Mouse (Mus musculus) left cerebral cortex, adult 8-10 months (tissue): ENCODE data around the gene Relt. TPM values are rescaled to one million over a fixed set of nuclear protein-coding genes. Genes with fewer than 3 reads are reported as not detected.
A peak's percentile ranks its signal among the peaks of the same experiment; 100 is the strongest.
"Not testable (repeated sequence)": the region's sequence is repeated elsewhere in the genome, so short reads cannot be mapped to it uniquely, and the experiment has no call there.

Experiments used
- DNase-seq, 2 experiments: peaks; one replicate each; pipeline ENCODE4 v3.0.0; 2022; ENCODE audit warnings: low spot score in 2 of 2
- total RNA-seq, 4 experiments: library from RNA; stranded (reverse); gene quantifications; 2 replicates each; pipeline ENCODE4 v1.2.4; 2022

Relt gene
- total RNA-seq, 4 experiments from 2014 or later = 16.7 to 18.9 (median 17.8) TPM

DNA sequence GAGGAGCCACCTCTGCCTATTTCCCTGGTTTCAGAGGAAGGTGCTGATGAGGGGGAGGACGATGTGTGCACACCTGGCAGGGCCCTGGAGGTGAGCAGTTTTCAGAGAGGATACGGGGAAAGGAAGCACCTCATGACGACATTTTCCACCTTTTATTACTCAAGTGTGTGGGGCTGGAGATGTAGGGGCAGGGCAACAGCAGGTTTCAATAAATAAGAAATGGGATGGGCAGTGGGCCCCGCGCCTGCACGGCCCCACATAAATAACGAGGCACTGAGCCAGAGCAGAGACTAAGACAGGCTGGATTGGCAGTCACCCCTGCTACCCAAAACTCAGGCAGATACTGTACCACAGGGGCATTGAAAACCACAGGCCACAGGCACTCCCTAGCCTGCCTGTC lies 17.2 kb downstream of the Relt start:
- DNase-seq = not testable (repeated sequence)

DNA sequence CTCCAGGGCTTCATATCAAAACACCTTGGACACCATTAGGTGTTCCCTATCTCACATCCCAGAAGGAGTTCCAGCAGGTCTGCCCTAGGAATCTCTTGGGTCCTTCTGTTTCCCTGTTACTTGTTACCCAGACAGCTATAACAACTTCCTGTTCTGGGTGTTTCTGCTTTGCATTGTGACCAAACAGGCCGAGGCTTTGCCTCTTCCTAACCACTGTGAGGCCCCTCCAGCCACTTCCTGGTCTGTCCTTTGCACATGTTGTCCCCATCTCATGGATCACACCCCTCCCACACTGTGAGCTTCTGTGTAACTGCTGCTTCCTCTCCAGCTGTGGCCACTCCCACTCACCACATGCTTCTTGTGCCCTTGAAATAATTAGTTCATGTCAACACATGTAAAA lies 17.8 kb downstream of the Relt start:
- DNase-seq = peak in 1 of 2 experiments; percentile 56

DNA sequence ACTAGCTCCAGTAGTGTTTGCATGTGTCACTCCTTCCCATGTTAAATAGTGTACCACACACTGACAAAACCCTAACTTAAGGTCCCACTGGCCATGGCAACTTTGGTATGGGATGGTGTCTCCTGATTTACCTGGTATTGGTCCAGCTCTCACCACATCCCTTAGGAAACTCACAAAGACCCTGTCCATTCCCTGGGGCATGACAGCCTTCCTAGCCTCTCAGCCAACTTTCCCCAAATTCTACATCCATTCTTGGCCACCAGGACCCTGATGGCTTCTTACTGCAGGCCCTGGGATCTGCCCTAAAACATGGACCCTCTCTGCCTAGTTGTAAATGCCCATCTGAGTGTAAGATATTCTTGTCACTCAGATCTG lies 18.2 kb downstream of the Relt start:
- DNase-seq = no peak

DNA sequence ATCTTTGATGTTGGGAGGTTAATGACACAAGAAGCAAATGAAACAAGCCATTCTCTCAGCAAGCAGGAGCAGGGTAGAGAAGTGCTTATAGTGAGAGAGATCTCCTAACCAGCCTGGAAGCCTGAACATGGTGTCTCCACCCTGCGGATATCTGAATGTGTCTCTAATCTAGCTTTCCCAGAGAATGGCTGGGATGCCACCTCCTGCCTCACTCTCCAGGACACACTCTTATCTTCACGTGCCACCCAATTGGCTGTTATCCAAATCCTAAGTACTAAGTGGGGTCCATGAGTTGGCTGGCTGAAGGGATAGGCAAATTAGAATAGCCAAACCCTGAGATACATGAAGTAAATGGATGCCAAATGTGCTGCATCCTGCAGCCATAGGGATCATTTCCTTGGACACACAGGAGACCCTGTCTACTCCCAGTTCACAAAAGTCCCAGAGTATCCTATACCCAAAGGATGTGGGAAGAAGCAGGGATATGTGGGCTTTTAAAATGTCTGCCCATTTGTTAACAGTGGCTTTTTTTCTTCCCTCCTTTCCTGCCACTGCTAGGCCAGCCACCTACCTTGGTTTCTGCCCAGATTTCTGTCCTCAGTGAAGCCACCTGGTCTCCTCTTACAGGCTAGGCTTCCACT lies 18.7 kb downstream of the Relt start:
- DNase-seq = no peak

DNA sequence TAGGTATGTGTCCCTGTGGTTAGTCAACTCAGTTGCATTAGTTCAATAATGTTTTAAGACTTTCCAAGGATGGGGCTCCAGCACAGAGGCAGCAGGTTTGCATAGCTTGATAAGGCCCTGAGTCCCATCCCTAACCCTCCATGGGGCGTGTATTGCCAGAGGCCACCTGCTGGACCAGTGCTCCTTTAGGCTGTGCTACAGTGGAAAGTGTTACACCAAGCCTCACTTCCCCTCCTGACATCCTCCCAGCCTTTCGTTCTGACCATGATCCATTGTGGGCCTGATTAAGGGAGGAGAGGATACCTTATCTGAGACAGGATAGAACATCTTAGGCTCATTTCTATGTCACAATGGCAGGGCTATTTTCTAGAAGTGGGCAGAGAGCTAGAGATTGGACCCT lies 19.4 kb downstream of the Relt start:
- DNase-seq = no peak

DNA sequence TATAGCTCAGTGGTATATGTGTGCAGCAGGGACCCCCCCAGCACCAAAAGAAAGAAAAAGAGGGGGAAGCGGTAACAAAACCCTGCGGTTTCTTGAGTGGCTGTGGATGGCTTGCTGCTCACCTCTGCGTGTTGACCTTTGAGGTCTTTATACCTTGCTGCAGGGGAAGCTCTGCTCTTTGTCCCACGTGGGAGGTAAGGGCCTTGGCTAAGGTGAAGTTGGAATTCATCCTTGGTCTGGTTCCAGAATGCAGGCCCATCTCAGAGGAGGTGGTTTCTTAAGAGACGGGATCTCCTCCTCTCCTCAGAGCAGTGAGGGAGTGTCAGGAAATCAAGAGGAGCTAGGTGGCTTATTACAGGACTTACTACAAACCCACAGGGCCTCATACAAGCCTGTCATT lies 21.1 kb downstream of the Relt start:
- DNase-seq = no peak

DNA sequence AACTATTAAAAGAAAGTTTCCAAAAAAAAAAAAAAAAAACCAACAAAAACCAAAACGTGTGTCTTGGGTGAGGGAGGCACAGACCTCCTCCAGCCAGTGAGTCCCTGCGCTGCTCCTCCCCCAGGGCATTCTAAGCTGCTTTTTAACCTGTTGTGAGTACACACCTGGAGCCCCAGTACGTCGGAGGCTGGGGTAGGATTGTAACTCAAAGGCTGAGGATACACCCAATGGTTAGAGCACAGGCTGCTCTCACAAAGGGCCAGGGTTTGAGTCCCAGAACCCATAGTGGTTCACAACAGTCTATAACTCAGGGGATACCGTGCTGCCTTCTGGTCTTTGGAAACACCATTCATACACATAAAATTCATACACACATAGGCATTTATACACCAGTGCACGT lies 21.6 kb downstream of the Relt start:
- DNase-seq = no peak

DNA sequence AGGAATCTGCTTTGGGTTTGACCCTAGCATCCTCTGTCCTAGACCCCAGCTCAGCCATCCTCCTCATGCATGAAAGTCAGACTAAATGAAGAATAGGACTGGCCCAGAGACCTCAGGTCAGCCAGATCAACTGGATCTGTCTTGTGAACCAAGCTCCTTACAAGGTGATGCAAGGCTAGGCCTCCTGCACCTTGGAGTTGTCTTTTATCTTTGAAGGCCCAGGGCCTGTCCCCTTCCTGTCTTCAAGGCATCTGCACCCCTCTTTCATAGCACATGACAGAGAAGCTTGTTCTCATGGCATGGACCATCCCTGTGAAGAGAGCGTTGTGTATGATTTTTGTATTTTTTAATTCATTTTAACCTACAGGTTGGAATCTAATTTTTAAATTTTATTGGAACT lies 22.3 kb downstream of the Relt start:
- no peak for DNase-seq

DNA sequence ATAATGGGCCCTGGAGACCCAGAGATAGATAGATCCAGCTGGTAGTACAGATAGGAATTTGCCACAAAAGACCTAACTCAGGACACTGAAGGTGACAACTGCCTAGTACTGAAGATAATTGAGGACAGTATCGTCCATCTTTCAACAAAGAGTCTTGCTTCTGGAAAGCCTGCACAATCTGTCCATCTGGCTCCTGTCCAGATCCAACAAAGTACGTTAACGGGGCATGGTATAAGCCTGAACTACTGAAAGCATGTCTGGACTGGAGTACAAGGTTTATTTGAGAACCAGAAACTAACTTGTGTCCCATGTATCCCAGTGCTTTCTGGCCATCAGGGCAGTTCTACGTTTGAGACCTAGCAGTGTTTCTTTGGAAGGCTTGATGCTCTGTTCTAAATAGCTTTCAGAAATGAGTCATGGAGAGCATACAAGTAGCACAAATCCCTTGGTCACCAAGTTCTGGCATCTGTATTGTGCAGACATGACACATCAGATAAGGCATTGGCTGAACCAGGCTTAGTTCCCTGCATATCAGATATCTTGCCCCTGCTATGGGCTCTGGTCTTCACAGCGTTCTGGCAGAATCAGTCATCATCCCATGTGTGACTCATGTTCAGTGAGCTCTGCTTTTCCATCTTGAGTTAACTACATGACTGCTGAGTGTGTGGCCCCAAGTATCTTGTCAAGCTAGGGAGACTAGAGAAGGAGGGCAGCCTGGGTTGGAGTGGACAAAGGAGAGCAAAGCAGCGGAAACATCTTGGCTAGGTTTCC lies 23.4 kb downstream of the Relt start:
- peak in 1 of 2 experiments; percentile 15 for DNase-seq

DNA sequence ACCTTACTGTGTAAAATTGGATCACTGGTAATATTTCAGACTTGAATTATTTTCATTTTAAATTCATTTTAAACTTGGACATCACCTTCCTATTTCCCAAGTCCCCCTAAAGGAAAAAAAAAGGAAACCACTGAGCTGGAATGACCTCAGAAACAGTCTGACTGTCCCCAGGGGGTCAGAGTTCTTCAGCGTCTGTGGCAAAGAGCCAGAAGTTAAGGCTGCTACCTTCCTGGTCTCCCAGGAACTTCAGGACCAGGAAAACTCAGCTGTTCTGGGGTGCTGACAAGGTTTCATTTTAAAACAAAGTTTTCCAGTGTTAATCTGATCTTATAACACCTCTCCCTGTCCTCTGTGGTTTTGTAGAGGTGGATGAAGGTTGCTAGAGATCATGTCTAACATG lies 25.5 kb downstream of the Relt start:
- no peak for DNase-seq

DNA sequence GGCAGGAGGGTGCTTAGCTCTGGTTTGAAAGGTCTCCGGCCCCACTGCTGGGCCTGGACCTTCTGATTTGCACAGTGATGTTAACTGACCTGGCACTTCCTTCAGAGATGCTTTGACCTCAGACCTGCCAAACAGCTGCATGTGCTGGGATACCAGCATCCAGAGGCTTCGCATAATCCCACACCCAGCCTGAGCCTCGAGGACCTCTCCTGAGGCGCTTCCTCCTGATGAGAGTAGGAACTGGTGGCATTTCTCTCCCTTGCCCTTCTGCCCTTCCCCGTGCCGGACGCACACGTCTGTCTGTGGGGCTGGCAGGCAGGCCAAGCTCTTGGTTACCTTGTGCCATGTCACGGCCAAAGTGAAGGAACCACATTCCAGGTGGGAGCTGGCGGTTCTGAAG lies 26.6 kb downstream of the Relt start:
- no peak for DNase-seq

DNA sequence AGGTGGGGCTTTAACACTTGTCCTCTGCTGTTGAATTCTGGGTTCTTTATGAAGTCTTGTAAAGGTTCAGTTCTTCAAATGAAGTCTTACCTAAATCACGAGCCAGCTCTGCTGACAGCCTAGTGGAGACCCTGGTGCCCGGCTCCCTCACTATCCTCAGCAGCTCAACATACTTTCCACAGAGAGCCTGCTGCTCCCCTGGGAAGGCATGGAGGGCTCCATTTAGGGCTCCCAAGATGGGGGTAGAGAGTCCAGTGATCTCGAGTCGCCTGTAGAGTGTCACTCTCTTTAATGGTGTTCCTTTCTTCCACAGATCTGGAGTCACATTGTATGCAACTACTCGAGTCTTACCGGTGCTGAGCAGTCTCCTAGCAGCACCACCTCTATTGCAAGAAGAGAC lies 27.5 kb downstream of the Relt start:
- no peak for DNase-seq

DNA sequence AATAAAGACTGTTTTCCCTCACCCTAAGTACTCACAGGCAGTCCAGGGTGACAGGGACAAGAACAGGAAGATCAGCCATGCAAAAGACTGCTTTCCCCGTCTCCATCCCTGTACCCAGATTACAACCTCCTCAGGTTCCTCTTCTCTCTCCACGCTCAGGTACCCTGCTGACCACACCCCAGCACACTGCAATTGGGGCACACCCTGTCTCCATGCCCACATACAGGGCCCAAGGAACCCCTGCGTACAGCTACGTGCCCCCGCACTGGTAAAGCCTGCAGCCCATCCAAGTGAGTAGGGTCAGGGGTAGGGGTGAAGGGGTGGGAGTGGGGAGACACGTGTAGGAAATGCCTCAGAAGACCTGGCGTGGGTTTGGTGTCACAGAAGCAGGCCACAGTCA lies 28.1 kb downstream of the Relt start:
- no peak for DNase-seq

DNA sequence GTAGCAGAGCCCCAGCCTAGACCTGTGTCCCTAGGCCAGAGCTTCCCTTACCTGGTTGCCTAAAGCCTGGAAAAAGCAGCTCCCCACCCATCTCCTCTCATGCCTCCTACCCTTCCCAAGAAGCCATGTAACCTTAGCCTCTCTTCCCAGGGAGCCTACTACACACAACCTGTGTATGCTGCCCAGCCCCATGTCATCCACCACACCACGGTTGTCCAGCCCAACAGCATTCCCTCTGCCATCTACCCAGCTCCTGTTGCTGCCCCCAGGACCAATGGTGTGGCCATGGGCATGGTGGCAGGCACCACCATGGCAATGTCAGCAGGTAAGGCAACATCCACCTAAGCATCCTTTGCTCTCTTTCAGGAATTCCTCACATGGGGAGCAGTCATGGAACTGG lies 29.4 kb downstream of the Relt start:
- DNase-seq = no peak

DNA sequence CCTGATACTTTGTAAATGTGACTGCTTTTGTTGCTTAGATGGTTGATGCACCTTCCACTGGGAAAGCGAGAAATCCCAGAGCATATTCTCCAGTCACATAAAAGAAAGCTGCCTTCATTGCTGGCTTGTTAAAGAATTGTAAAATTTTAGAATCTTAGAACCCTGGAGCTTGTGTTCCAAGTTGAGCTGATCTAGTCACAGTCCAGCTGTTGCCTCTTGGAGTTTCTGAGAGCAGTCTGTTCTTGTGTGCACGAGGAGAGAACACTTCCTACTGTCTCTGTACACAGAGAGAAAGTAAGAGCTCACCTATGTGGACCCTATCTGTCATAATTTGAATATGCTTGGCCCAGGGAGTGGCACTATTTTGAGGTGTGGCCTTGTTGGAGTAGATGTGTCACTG lies 34.7 kb downstream of the Relt start:
- no peak for DNase-seq

DNA sequence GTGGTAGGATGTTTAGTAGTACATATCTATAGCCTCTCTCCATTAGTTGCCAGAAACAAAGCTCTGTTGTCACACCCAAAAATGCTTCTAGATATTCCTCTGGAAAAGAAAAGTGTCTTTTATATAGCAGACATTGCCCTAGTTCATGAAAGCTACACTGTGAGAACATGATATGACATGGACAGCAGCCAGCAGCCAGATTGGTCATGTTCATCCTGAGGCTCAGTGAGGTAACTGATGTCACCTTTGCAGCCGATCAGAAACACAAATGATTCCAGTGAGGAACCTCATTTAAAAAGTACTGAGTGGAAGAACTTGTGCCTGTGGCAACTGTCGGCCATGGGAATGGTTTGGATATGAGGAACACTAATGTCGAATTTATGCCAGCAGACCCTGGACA lies 38.6 kb downstream of the Relt start:
- DNase-seq = no peak

DNA sequence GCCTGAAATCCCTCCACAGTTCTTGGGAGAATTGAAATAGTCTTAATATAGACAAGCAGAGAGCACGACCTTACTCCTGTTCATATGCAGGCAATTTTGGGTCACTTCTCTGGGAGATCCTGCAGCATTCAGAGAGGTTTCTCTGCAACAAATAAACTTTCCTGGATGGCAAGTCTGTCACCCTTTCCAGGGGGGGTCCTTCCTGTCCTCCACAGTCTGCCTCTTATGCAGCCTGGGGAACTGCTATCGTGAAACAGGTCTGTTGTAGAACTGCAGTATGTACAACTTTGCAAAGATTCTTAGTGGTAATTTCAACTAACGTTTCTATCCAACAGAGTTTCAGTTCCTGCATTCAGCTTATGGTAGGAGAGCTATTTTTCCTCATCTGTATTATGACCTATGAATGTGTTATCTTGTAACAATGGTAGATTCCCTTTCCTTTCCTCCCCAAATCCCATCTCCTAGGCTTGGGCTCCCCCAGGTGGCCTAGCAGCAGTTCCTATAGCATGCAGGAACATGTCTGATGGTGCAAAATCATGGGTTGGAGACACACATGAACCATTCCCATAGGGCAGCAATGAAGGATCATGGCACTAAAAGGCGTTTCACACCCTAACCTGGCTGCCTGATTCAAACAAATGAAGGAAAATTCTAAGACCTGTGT lies 44.7 kb downstream of the Relt start:
- DNase-seq = no peak

DNA sequence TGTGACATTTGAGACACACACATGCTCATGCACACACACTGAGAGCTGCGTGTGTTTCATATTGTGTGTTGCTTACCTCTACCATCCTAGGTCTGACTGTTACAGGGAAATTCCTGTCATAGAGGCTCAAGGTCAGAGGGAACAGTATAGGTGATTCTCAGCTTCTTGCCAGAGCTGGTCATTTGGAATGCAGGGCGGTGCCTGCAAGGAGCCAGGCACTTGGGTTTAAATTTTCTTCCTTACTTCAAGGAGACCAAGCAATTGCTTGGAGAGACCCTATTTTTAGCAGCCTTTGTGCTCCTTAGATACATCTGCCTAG lies 45.8 kb downstream of the Relt start:
- DNase-seq = no peak

DNA sequence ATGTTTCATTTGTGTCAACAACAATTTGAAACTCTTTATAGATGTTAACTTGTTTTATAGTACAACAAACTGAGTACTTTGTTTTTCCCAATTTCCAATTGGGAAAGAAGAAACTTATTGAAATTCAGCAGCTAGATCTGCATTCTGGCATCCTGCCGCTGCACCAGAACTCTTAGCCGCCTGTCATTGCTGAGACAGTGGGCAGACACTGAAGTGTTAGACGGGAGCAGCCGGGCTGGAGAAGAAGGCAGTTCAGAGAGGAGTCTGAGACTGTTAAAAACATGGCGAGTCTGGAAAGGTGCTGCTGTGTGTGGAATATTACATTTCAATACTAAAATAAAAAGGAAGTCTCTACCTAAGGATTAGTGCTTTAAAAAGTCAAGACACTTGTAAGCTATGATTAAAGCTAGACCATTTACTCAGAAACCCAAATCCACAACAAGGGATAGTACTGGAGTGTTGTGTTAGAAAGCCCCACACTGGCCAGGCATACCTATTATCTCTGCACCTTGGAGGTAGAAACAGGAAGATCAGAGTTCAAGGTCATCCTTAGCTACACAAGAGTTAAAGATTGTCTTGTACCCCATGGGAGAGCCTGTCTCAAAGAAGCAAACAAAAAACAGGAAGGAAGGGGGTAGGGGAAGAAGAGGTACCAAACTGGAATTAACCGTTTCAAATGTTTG lies 46.3 kb downstream of the Relt start:
- peak; percentile 23 to 64 for DNase-seq

DNA sequence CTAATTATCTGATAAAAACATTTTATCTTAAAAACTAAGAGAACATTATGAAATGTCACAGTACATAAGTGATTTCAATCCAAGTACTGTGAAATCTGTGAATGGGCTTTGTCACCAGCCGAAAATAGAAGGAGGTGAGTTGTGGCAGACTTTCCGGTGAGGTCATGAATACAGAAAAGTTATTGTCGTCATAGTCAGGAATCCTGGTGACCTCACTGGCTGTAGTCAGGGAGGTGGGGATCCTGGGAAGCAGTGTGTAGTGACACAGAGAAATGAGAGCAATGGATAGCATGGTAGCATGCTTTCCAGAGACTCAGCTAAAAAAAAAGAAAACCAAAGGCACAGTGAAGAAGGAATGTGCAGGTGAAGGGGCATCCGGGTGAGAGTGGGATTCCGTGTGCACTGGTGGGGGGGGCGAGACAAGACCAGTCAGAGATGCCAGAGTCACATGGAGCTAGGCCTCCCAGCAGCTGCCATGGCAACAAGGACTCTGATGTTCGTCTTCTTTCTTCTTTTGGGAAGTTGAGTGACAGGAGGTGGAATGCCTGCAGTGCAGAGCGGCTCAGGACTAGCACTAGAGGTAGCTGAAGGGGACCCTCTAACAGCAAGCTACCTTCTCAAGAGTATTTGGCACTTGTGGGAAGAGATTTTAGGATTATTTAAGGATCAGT lies 47.2 kb downstream of the Relt start:
- DNase-seq = no peak

DNA sequence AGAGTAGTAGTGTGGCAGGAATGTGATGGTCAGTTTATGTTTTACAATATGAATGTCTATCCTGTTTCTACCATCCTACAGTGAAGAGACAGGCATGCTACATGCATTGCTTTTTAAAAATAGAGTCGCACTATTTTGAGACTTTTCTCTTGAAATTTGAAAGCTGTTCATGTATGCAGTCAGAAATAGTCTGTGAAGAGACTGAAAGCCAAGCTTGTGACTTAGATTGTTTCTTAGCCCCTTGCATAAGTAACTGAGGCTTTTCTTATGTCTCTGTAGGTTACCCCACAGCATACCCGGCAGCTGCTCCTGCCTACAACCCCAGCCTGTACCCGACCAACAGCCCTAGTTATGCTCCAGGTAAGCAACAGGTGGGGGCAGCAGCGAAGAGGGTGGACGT lies 50.6 kb downstream of the Relt start:
- no peak for DNase-seq

DNA sequence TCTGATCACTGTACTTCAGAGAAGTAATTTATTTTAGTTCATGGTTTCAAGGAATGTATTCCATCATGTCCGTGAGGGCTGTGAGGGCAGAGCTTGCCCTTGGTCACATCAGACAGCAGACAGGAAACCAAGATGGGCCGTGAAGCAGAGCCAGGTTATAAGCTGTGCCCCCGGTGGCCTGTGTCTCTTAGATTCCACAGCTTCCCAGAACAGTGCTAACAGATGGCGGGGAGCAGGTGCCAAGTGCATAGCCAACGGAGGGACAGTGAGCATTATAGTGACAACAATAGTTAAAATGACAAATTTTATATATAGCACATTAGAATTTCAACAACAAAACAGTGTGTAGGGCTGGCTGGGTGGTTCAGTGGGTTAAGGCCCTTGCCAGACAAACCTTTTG lies 51.3 kb downstream of the Relt start:
- DNase-seq = no peak
